Mouse (Mus musculus) central nervous system, embryonic 14 days (tissue): ENCODE data around the gene Galnt4. TPM values are rescaled to one million over a fixed set of nuclear protein-coding genes. Genes with fewer than 3 reads are reported as not detected.

Experiments used
- polyA plus RNA-seq: library from polyadenylated mRNA; depleted of rRNA; stranded (reverse); fragments of >200 nt; gene quantifications from 2 replicates; pipeline ENCODE4 v1.2.3, GENCODE M21; 2012; rRNA removed

Gene Galnt4
- 1.6 and 2.0 TPM in 2 replicates for polyA plus RNA-seq

DNA sequence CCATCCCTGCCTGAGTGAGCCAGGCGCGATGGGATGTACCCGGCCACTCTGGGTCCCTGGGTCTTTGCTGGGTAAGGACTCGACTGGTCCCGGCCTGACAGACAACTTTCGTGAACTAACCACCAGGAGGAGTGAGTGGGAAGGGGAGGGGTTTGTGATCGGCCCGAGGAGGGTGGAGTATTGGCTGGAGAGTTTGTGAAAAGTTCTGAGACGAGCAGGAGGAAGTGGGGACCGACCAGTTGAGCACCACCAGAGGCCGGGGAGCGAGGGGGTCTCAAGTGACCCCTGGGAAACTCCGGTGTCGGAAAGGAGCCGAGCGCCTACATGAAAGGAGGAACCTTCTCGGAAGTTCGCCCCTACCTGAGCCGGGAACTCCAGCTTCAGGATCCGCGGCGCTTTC is at the start of gene Galnt4:
TSS of gene Galnt4 (plus strand) at position 196 of the 400 bp plus-strand sequence.

GRCm38 (mm10) chr10:99106703-99107631 is 992 bp upstream of the Galnt4 start, which contains the start of gene Poc1b:
Gene Poc1b, plus strand, starts transcription at chr10:99107036.

GRCm38 (mm10) chr10:99126225-99126624 is 18.3 kb downstream of the Galnt4 start, which contains the start of gene Phxr2:
Gene Phxr2, minus strand, starts transcription at chr10:99126325.

Other genes starting within 250 kb of the Galnt4 start
- gene Atp2b1, start 193.8 kb upstream of the Galnt4 start, polyA plus RNA-seq, result 65.6 and 69.6 TPM in 2 replicates
- gene Poc1b, start 1.1 kb upstream of the Galnt4 start, polyA plus RNA-seq, result 25.7 and 33.2 TPM in 2 replicates
- not detected in 2 replicates for gene Phxr2, start 18.2 kb downstream of the Galnt4 start, polyA plus RNA-seq
- gene Dusp6, start 155.1 kb downstream of the Galnt4 start, polyA plus RNA-seq, result 26.5 and 33.4 TPM in 2 replicates